27 mouse cellular contexts compared by ENCODE assay signal in genomic region chr16:56458052-56458754, GRCm38 (mm10). TPM values are rescaled to one million over a fixed set of nuclear protein-coding genes. Genes with fewer than 3 reads are reported as not detected.
DNase-seq lines count a peak whose midpoint lies in the region; ATAC-seq lines count a peak whose summit lies in the region.
"Had no signal": no experiment of that assay in that cellular context is flagged by ENCODE, and none has a peak within 500 bp of the region (broad histone marks: within the 10 kb centered on the region; RNA-seq: fewer than 3 reads in every experiment).

No protein-coding gene starts in this region.

- 0 out of 2 replicates have a peak overlapping the region, but pooled peaks have one; percentile 9 for H3K4me2 ChIP-seq in intestine, embryonic 16.5 days (ENCODE audit: low read depth, low read length)
- H3K4me2 ChIP-seq in intestine, embryonic 15.5 days (replicated peaks), result no peak overlapping the region
- no peak overlapping the region for H3K4me2 ChIP-seq in hindbrain, embryonic 14.5 days (replicated peaks)
- H3K4me2 ChIP-seq: embryonic facial prominence, embryonic 12.5 days; heart, embryonic 12.5 days; liver, embryonic 15.5 days; midbrain, embryonic 11.5 days had no signal

- H3K27ac ChIP-seq in intestine, embryonic 16.5 days (ENCODE audit: low read length), result peak overlapping the region; percentile 65
- no peak overlapping the region for H3K27ac ChIP-seq in intestine, embryonic 15.5 days
- no peak overlapping the region for H3K27ac ChIP-seq in hindbrain, embryonic 14.5 days
- H3K27ac ChIP-seq: embryonic facial prominence, embryonic 12.5 days; hindbrain, embryonic 10.5 days; hindbrain, postnatal 0 days; limb, embryonic 10.5 days; liver, embryonic 15.5 days had no signal

- ATAC-seq in intestine, embryonic 16.5 days, result no peak
- no peak for ATAC-seq in intestine, embryonic 15.5 days
- ATAC-seq in hindbrain, embryonic 14.5 days (ENCODE audit: low FRiP score), result no peak
- ATAC-seq: hindbrain, postnatal 0 days; Patski had no signal

- H3K4me1 ChIP-seq in intestine, embryonic 16.5 days (ENCODE audit: control insufficient read depth, insufficient read depth, low read length), result 0 out of 2 replicates have a peak, but pooled peaks cover 2% of the 10 kb centered on the region
- H3K4me1 ChIP-seq in intestine, embryonic 15.5 days (replicated peaks), result no peaks in the 10 kb centered on the region
- H3K4me1 ChIP-seq in hindbrain, embryonic 14.5 days (replicated peaks; ENCODE audit: control insufficient read depth, insufficient read depth, low read length), result no peaks in the 10 kb centered on the region
- H3K4me1 ChIP-seq: embryonic facial prominence, embryonic 12.5 days; heart, embryonic 12.5 days; hindbrain, embryonic 10.5 days; limb, embryonic 10.5 days; liver, embryonic 15.5 days had no signal

- H3K4me3 ChIP-seq in intestine, embryonic 16.5 days (ENCODE audit: low read length), result no peak overlapping the region
- H3K4me3 ChIP-seq in intestine, embryonic 15.5 days (replicated peaks), result no peak overlapping the region
- H3K4me3 ChIP-seq in hindbrain, embryonic 14.5 days (replicated peaks; ENCODE audit: low read length), result no peak overlapping the region
- H3K4me3 ChIP-seq: embryonic facial prominence, embryonic 12.5 days; heart, embryonic 12.5 days; hindbrain, embryonic 10.5 days; limb, embryonic 10.5 days; liver, embryonic 15.5 days had no signal

- no peaks in the 10 kb centered on the region for H3K27me3 ChIP-seq in intestine, embryonic 16.5 days (replicated peaks; ENCODE audit: control insufficient read depth, insufficient read depth, low read length)
- no peaks in the 10 kb centered on the region for H3K27me3 ChIP-seq in intestine, embryonic 15.5 days (replicated peaks)
- no peaks in the 10 kb centered on the region for H3K27me3 ChIP-seq in hindbrain, embryonic 14.5 days (ENCODE audit: control insufficient read depth, insufficient read depth, low read length)
- H3K27me3 ChIP-seq: CH12.LX; embryonic facial prominence, embryonic 12.5 days; heart, embryonic 12.5 days; liver, embryonic 15.5 days; Patski had no signal

- DNase-seq in lung, postnatal 10 days, result peak; percentile 3
- DNase-seq in lung, postnatal 36 days, result no peak
- DNase-seq in right cerebral cortex, postnatal 4 days, result peak; percentile 7
- no peak for DNase-seq in hindbrain, embryonic 14.5 days (ENCODE audit: low spot score)
- no peak for DNase-seq in cerebellum, postnatal 36 days
- DNase-seq: adrenal gland, postnatal 36 days; B cell, adult 2 months; cerebellum, adult 11-12 months; cerebellum, postnatal 14 days; gastrocnemius, postnatal 14 days; heart, adult 11 months; heart, postnatal 10 days; kidney, adult 2 months; kidney, postnatal 10 days; liver had no signal

- no peaks in the 10 kb centered on the region for H3K36me3 ChIP-seq in intestine, embryonic 16.5 days (ENCODE audit: control insufficient read depth, insufficient read depth, low read length)
- no peaks in the 10 kb centered on the region for H3K36me3 ChIP-seq in intestine, embryonic 15.5 days
- no peaks in the 10 kb centered on the region for H3K36me3 ChIP-seq in hindbrain, embryonic 14.5 days (replicated peaks; ENCODE audit: control insufficient read depth, insufficient read depth)
- H3K36me3 ChIP-seq: embryonic facial prominence, embryonic 12.5 days; G1E; heart, embryonic 12.5 days; hindbrain, embryonic 10.5 days; limb, embryonic 10.5 days; liver, embryonic 15.5 days had no signal

- no peaks in the 10 kb centered on the region for H3K9me3 ChIP-seq in intestine, embryonic 16.5 days (ENCODE audit: control insufficient read depth, low read length)
- no peaks in the 10 kb centered on the region for H3K9me3 ChIP-seq in intestine, embryonic 15.5 days
- H3K9me3 ChIP-seq in hindbrain, embryonic 14.5 days (ENCODE audit: control insufficient read depth, low read length), result no peaks in the 10 kb centered on the region
- H3K9me3 ChIP-seq: embryonic facial prominence, embryonic 12.5 days; G1E; heart, embryonic 12.5 days; hindbrain, embryonic 10.5 days; limb, embryonic 10.5 days; liver, embryonic 15.5 days had no signal

- 44% methylated on average over 8 of the region's 8 CpGs for WGBS in intestine, embryonic 16.5 days
- 46% methylated on average over 8 of the region's 8 CpGs for WGBS in intestine, embryonic 15.5 days
- 73% methylated on average over 8 of the region's 8 CpGs for WGBS in hindbrain, embryonic 14.5 days

- no peak overlapping the region for H3K9ac ChIP-seq in intestine, embryonic 16.5 days (ENCODE audit: low read depth, low read length)
- H3K9ac ChIP-seq in intestine, embryonic 15.5 days, result no peak overlapping the region
- no peak overlapping the region for H3K9ac ChIP-seq in hindbrain, embryonic 14.5 days
- H3K9ac ChIP-seq: embryonic facial prominence, embryonic 12.5 days; heart, embryonic 12.5 days; liver, embryonic 15.5 days had no signal

RNA-seq across cellular contexts. Expression of gene Abi3bp, which starts 19.5 kb away (rescaled TPM):
- polyA plus RNA-seq in intestine, embryonic 16.5 days (2015; fragmentation: Nextera tagmentation; extraction: Ambion mirVana), result 10.0 and 10.2 TPM in 2 replicates
- polyA plus RNA-seq in intestine, embryonic 15.5 days (2015; fragmentation: Nextera tagmentation; extraction: Ambion mirVana), result 10.6 and 11.0 TPM in 2 replicates
- 0.47 and 0.55 TPM in 2 replicates for polyA plus RNA-seq in hindbrain, embryonic 14.5 days (2014; fragmentation: Nextera tagmentation; extraction: Ambion mirVana)
- polyA plus RNA-seq: G1E had no signal

Comparison
In these comparisons a context has a peak if more than half of its experiments do, and no peak if none do; other contexts are left out.
1. DNase-seq: peak in lung, postnatal 10 days (single experiment) and right cerebral cortex, postnatal 4 days (single experiment); none in lung, postnatal 36 days (single experiment), hindbrain, embryonic 14.5 days (single experiment) and cerebellum, postnatal 36 days (0 of 2).